Mouse (Mus musculus) heart, embryonic 15.5 days (tissue): ENCODE results near the gene Ehmt2. TPM values are rescaled to one million over a fixed set of nuclear protein-coding genes. Genes with fewer than 3 reads are reported as not detected.

Source experiments
- ATAC-seq: fragments of 200-750 bp; cut with Nextera tagmentation; replicated peaks from 2 replicates; pipeline ENCODE4 v1.8.0; 2017; ENCODE audit warnings: low read depth, moderate TSS enrichment; ENCODE audit not compliant: insufficient number of reproducible peaks, insufficient read depth, low FRiP score
- H3K27ac ChIP-seq: fragments of 300-500 bp; sonication (generic); 2 replicates; pipeline ENCODE4 v1.5.1; 2015; ENCODE audit warnings: mild to moderate bottlenecking, inconsistent platforms
- H3K27me3 ChIP-seq: fragments of 300-500 bp; sonication (generic); 2 replicates; pipeline ENCODE4 v1.6.1; 2015; ENCODE audit warnings: inconsistent platforms
- H3K36me3 ChIP-seq: fragments of 300-500 bp; sonication (generic); 2 replicates; pipeline ENCODE4 v1.6.1; 2015; ENCODE audit warnings: mild to moderate bottlenecking, inconsistent platforms
- H3K4me1 ChIP-seq: fragments of 300-500 bp; sonication (generic); replicated peaks from 2 replicates; pipeline ENCODE4 v1.6.1; 2015; ENCODE audit warnings: inconsistent platforms
- H3K4me2 ChIP-seq: fragments of 300-500 bp; sonication (generic); 2 replicates; pipeline ENCODE4 v1.6.1; 2015; ENCODE audit warnings: inconsistent platforms, mild to moderate bottlenecking, moderate library complexity
- H3K4me3 ChIP-seq: fragments of 300-500 bp; sonication (generic); 2 replicates; pipeline ENCODE4 v1.5.1; 2015; ENCODE audit warnings: mild to moderate bottlenecking, inconsistent platforms
- H3K9ac ChIP-seq: fragments of 300-500 bp; sonication (generic); 2 replicates; pipeline ENCODE4 v1.6.1; 2015; ENCODE audit warnings: mild to moderate bottlenecking, inconsistent platforms
- H3K9me3 ChIP-seq: fragments of 300-500 bp; sonication (generic); replicated peaks from 2 replicates; pipeline ENCODE4 v1.6.1; 2016; ENCODE audit warnings: inconsistent platforms
- WGBS: fragments of 180-500 bp; shearing (Covaris S2); methylation state at CpG from one replicate; pipeline ENCODE4 v1.1.7; 2015; ENCODE audit warnings: mixed read lengths; 5-methylcytosine and 5-hydroxymethylcytosine counted together
- polyA plus RNA-seq: library from polyadenylated mRNA; unstranded; fragments of >200 nt; fragmentation: Nextera tagmentation; extraction: Ambion mirVana; gene quantifications from 2 replicates; pipeline ENCODE4 v1.2.1, GENCODE M21; 2015

Gene Ehmt2
- 31.7 and 48.8 TPM in 2 replicates for polyA plus RNA-seq

DNA sequence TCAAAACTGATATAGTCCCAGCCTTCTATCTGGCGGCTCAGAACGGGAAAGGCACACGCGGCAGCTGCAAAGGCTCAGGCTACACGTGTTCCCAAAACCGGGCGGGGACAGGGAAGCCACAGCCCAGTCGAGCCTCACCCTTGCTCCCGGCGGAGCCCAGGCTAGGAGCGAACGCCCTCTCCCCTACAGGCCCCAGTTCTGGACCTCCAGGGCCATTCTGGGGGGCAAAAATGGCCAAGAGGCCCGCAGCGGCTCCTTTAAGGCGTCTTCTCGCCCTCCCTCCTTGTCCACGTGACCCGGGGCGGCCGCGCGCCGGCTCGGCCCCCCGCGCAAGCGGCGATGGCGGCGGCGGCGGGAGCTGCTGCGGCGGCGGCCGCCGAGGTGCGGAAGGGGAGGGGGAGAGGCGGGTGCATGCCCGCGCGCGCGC lies at the start of gene Ehmt2, which contains the start of gene C2:
TSS of gene Ehmt2 (plus strand) at position 310 of the 427 bp plus-strand sequence.
TSS of gene C2 (minus strand) at position 106 of the 427 bp plus-strand sequence.
- WGBS: 0% methylated on average over 40 of the region's 44 CpGs

DNA sequence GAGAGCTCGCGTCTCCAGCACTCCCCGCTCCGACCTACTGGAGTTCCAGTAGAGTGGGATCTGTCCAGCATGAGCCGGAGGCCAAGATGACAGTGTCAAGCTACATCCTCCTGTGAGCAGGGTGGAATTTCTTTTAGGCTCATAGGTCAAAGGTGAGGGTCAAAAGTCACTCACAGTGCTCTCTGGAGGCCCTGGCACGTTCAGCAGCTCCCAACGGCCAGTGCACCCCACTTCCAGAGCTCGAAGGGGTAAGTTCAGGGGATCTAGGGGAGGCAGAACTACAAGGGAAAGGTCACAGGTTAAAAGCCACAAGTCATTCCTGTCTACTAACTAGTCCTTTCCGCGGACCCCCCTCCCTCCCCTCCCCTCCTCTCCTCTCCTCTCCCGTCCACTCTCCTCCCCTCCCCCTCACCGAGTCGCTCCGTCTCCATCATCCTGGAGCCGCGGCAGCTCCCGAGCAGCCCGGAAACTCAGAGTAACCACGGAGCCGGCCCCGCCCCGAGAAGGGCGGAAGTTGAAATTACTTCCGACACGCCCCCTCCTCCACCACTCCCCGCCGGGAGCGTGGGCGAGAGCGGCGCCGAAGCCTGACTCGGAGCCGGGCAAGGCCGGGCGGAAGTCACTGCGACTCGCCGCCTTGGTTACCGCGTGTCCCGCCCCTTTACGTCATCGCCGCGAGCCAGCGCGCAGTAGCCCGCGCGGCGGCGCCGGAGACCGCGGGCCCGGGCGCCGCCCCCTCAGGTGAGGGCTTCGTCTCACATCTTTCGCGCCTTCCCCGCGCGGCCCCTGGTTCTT lies 48.4 kb upstream of the Ehmt2 start, which contains the start of the genes Skiv2l and Nelfe:
TSS of gene Skiv2l (minus strand) at position 489 of the 795 bp plus-strand sequence.
TSS of gene Nelfe (plus strand) at position 670 of the 795 bp plus-strand sequence.
- peak within 1 kb of the TSS; percentile 94 for H3K9ac ChIP-seq
- H3K27ac ChIP-seq: peak within 1 kb of the TSS; percentile 60
- H3K4me2 ChIP-seq: peak within 1 kb of the TSS; percentile 98
- H3K4me3 ChIP-seq: peak within 1 kb of the TSS; percentile 99
- H3K4me1 ChIP-seq: peaks cover 19% of the 10 kb centered on the region
- under 1% methylated on average over 60 of the region's 65 CpGs for WGBS
- peak; percentile 98 for ATAC-seq
- no peaks in the 10 kb centered on the region for H3K27me3 ChIP-seq
- H3K9me3 ChIP-seq: no peaks in the 10 kb centered on the region
- peaks cover 41% of the 10 kb centered on the region for H3K36me3 ChIP-seq

More for the DNA sequence above, at the start of gene Ehmt2, which contains the start of gene C2:
- Histone ChIP-seq H3K4me2 (peak within 1 kb of the TSS; percentile 80), H3K27ac (peak within 1 kb of the TSS; percentile 98), H3K9me3 (no peaks in the 10 kb centered on the region), H3K36me3 (peaks cover 20% of the 10 kb centered on the region), H3K9ac (peak within 1 kb of the TSS; percentile 94), H3K4me3 (peak within 1 kb of the TSS; percentile 92), H3K27me3 (no peaks in the 10 kb centered on the region), H3K4me1 (peaks cover 45% of the 10 kb centered on the region)
- peak; percentile 21 for ATAC-seq

DNA sequence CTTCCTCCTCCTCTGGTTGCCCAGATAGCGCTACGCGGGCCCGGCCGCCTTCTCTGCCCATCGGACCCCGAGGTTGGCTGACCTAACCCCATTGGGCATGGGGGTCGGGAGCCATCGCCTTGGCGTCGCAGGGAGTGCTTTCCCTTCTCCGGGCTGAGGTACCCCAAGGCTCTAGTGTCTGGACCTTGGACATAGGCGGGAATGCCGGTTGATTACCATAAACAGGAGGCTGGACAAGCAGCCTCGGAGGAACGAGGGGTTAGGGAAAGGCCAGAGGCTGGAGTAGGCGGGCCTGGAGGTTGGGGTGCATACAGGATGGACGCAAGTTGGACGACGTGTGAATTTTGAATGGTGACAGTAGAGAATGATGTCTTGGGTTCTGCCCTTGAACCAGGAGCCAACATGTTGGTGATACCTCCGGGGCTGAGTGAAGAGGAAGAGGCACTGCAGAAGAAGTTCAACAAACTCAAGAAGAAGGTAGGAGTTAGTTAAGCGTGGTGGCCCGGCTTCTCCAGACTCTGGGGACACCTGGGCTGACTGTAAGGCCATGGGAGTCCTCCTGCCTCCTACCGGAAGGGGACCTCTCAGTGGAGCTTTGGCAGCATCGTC lies 47.6 kb upstream of the Ehmt2 start:
- WGBS: 2% methylated on average over 25 of the region's 25 CpGs
- Histone ChIP-seq H3K27me3 (no peaks in the 10 kb centered on the region), H3K36me3 (peaks cover 45% of the 10 kb centered on the region), H3K4me3 (peak overlapping the region; percentile 99), H3K9ac (peak overlapping the region; percentile 94), H3K4me1 (peaks cover 19% of the 10 kb centered on the region), H3K27ac (peak overlapping the region; percentile 60), H3K4me2 (peak overlapping the region; percentile 98), H3K9me3 (no peaks in the 10 kb centered on the region)
- ATAC-seq: no peak

DNA sequence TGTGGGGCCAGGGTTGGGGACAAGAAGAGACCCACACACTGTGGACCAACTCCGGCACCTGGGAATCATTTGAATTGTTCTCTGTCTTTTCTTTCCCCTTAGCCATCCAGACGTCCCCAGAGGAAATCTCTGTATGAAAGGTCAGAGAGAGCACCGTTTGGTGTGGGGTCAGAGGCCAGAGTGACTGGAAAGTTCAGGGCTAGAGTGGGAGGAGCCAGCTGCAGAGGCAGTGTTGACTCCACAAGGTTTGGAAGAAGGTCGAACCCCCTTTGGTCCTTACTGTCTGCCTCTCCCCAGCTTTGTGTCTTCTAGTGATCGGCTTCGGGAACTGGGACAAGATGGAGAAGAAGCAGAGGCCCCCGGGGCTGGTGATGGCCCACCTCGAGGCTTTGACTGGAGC lies 44.8 kb upstream of the Ehmt2 start:
- Histone ChIP-seq H3K4me3 (no peak overlapping the region), H3K9me3 (no peaks in the 10 kb centered on the region), H3K4me1 (peaks cover 19% of the 10 kb centered on the region), H3K4me2 (no peak overlapping the region), H3K9ac (no peak overlapping the region), H3K27ac (no peak overlapping the region), H3K36me3 (peaks cover 24% of the 10 kb centered on the region), H3K27me3 (no peaks in the 10 kb centered on the region)
- no peak for ATAC-seq
- 79% methylated on average over 8 of the region's 8 CpGs for WGBS

DNA sequence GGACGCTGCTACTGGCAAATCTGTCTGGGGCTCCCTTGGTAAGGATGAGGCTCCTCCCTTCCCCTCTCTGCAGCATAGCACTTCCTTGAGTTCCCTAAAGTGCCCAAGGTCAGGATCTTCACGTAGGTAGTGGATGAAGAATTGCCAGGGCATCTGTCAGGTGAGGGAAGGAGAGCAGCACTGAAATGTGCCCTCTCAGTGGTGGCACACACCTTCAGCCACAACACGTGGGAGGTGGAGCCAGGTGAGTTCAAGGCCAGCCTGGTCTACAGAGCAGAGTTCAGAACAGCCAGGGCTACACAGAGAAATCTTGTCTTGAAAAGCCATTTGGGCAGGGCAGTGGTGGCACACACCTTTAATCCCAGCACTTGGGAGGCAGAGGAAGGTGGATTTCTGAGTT lies 43.5 kb upstream of the Ehmt2 start:
- Histone ChIP-seq H3K9ac (no peak overlapping the region), H3K4me3 (no peak overlapping the region), H3K4me2 (no peak overlapping the region), H3K27ac (no peak overlapping the region), H3K27me3 (no peaks in the 10 kb centered on the region), H3K4me1 (peaks cover 14% of the 10 kb centered on the region), H3K36me3 (peaks cover 24% of the 10 kb centered on the region), H3K9me3 (no peaks in the 10 kb centered on the region)
- ATAC-seq: no peak
- 70% methylated on average over 3 of the region's 3 CpGs for WGBS

DNA sequence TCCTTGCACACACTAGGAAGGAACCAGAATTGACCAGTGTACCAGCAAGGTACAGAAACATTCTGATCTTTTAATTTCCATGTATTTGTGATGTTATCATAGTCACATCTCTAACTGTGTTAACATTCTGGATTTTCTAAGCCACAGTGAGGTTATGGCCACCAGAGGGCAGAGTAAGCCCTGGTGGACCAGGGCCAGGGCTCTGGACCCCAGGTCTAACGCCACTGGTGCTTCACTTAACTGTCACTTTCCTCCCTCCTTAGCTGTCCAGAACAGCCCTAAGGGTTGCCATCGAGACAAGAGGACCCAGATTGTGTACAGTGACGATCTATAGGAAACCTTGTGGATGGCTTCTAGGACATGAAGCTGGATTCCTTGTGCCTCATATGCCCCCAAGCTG lies 42.4 kb upstream of the Ehmt2 start:
- WGBS: 28% methylated on average over 3 of the region's 3 CpGs
- Histone ChIP-seq H3K36me3 (peaks cover 24% of the 10 kb centered on the region), H3K9me3 (no peaks in the 10 kb centered on the region), H3K4me3 (no peak overlapping the region), H3K27ac (no peak overlapping the region), H3K4me2 (no peak overlapping the region), H3K9ac (no peak overlapping the region), H3K4me1 (peaks cover 10% of the 10 kb centered on the region), H3K27me3 (no peaks in the 10 kb centered on the region)
- no peak for ATAC-seq

DNA sequence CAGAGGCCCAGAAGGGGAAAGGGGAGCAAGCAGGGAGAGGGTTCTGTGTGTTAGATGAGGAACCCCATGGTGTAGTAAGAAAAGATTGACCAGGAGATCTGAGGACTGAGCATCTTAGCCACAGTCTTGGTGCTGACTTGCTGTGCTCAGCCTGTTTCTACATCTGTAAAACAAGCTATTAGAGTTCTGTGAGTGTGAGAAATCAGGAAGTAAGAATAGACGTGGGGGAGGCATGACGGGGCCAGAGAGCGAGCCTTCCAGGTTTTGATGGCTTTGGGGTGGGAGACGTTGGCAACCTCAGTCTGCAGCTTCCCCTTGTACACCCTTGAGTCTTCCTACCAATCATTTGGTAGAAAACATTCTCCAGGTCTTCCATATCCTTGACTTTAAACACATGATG lies 39.6 kb upstream of the Ehmt2 start:
- H3K4me1 ChIP-seq: no peaks in the 10 kb centered on the region
- H3K4me2 ChIP-seq: no peak overlapping the region
- 70% methylated on average over 4 of the region's 4 CpGs for WGBS
- H3K9me3 ChIP-seq: no peaks in the 10 kb centered on the region
- no peak overlapping the region for H3K4me3 ChIP-seq
- H3K27ac ChIP-seq: no peak overlapping the region
- ATAC-seq: no peak
- no peak overlapping the region for H3K9ac ChIP-seq
- H3K36me3 ChIP-seq: peaks cover 16% of the 10 kb centered on the region
- H3K27me3 ChIP-seq: 0 out of 2 replicates have a peak, but pooled peaks cover 12% of the 10 kb centered on the region

DNA sequence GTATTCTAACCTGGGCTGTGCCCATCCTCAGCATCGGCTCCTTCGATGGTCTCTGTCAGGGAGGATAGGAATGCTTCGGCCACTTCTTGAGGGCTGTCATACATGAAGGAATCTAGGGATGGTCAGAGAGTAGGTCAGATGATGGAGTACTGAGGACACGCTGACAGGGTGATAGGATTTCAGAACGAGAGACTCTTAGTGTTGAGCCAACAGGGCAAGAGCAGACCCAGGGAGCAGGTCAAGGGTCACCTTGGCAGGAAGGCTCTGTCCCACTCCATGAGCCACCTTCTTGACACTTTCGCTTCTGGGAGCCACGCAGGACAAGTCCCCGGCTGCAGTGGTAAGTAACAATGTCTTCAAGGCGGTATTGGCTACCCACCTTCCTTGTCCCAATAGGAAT lies 37.8 kb upstream of the Ehmt2 start:
- WGBS: 78% methylated on average over 9 of the region's 9 CpGs
- no peak overlapping the region for H3K27ac ChIP-seq
- H3K27me3 ChIP-seq: 0 out of 2 replicates have a peak, but pooled peaks cover 18% of the 10 kb centered on the region
- no peak overlapping the region for H3K9ac ChIP-seq
- H3K4me3 ChIP-seq: no peak overlapping the region
- ATAC-seq: no peak
- H3K36me3 ChIP-seq: no peaks in the 10 kb centered on the region; the same call in 1 of the 2 replicates
- no peaks in the 10 kb centered on the region for H3K9me3 ChIP-seq
- no peak overlapping the region for H3K4me2 ChIP-seq
- H3K4me1 ChIP-seq: no peaks in the 10 kb centered on the region

DNA sequence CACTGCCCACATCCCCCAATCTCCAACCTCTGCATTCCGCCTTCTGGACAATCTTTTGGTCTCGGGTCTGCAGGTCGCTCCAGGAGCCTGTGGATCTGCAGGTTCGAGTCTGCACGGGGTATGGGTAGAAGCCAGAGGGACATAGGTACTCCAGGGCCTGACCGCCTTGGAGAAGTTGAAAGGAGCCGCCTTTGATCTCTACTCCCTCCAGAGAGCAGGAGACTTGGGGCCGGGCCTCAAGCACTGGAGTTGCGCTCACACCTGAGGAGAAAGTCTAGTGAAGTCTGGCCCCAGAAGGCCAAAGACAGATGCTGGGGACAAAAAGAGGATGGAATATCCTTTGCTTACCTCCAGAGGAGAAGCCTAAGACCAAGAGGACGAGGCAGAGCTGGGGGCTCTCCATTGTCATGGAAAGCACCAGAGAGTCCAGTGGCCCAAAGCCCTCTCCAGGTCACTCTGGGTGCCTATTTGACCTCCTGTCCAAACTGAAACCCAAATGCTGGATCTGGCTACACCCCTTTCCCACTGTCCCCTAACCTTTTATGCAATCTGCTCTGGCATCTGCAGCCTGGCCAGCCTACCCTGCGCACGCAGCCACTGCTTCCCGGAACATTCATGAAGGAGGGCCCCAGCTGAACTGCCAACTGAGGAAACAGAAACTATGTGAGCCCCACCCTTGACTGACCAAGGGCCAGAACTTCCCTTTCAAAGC lies 36.4 kb upstream of the Ehmt2 start:
- Histone ChIP-seq H3K27me3 (0 out of 2 replicates have a peak, but pooled peaks cover 18% of the 10 kb centered on the region), H3K4me3 (no peak overlapping the region), H3K4me2 (no peak overlapping the region), H3K9me3 (no peaks in the 10 kb centered on the region), H3K9ac (no peak overlapping the region), H3K4me1 (no peaks in the 10 kb centered on the region), H3K36me3 (no peaks in the 10 kb centered on the region; the same call in 1 of the 2 replicates), H3K27ac (no peak overlapping the region)
- ATAC-seq: no peak
- WGBS: 68% methylated on average over 13 of the region's 13 CpGs

DNA sequence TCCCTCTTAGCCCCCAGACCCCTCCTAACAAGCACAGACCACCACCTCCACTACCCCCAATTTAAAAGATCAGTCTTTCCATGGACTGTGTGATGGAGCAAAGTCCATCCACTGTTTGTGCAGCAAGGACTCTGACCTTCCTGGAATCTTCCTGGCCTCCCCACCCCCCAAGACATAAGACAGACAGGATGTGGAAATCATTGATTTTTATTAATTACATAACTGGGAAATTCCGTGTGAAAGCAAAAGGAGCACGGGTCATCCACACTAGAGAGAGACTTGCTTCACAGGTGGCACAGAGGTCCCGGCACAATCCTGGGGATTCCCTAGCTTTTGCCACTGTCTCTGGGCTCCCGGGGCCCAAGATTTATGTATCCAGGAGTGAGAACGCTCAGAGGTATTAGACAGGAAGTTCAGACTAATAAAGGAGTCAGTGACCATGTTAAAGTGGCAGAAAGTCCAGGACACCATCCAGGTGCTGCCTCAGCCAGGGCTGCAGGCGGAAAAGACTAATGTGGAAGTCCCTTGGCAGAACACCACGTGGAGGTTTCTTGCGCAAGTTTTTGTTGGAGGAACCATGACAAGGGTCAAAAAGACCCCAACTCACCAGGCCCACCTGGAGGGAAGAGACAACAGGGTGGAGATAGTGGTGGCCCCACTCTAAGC lies 35.7 kb upstream of the Ehmt2 start, which contains the start of gene Cfb:
TSS of gene Cfb (minus strand) at position 103 of the 666 bp plus-strand sequence.
- Histone ChIP-seq H3K4me3 (no peak within 1 kb of the TSS), H3K4me2 (no peak within 1 kb of the TSS), H3K9ac (no peak within 1 kb of the TSS), H3K9me3 (no peaks in the 10 kb centered on the region), H3K27ac (no peak within 1 kb of the TSS), H3K27me3 (0 out of 2 replicates have a peak, but pooled peaks cover 18% of the 10 kb centered on the region), H3K36me3 (no peaks in the 10 kb centered on the region), H3K4me1 (no peaks in the 10 kb centered on the region)
- no peak for ATAC-seq
- WGBS: 55% methylated on average over 8 of the region's 8 CpGs
